Mouse (Mus musculus) heart, embryonic 11.5 days (tissue): ENCODE results near the gene Gm20532. TPM values are rescaled to one million over a fixed set of nuclear protein-coding genes. Genes with fewer than 3 reads are reported as not detected.

Experiments used
- ATAC-seq: fragments of 200-750 bp; cut with Nextera tagmentation; replicated peaks from 2 replicates; pipeline ENCODE4 v1.8.0; 2017; ENCODE audit warnings: moderate library complexity; ENCODE audit not compliant: insufficient number of reproducible peaks, low FRiP score, low TSS enrichment
- H3K27ac ChIP-seq: fragments of 300-500 bp; sonication (generic); 2 replicates; pipeline ENCODE4 v1.5.1; 2014; ENCODE audit warnings: mild to moderate bottlenecking, low read depth, low read length
- H3K27me3 ChIP-seq: fragments of 300-500 bp; sonication (generic); 2 replicates; pipeline ENCODE4 v1.6.1; 2014; ENCODE audit warnings: mild to moderate bottlenecking, low read length, mixed read lengths; ENCODE audit not compliant: control insufficient read depth, insufficient read depth
- H3K36me3 ChIP-seq: fragments of 300-500 bp; sonication (generic); 2 replicates; pipeline ENCODE4 v1.6.1; 2014; ENCODE audit warnings: mild to moderate bottlenecking, low read length, moderate library complexity, mixed read lengths; ENCODE audit not compliant: control insufficient read depth, insufficient read depth
- H3K4me1 ChIP-seq: fragments of 300-500 bp; sonication (generic); 2 replicates; pipeline ENCODE4 v1.6.1; 2014; ENCODE audit warnings: low read length; ENCODE audit not compliant: control insufficient read depth, insufficient read depth
- H3K4me2 ChIP-seq: fragments of 300-500 bp; sonication (generic); 2 replicates; pipeline ENCODE4 v1.6.1; 2014; ENCODE audit warnings: mild to moderate bottlenecking, moderate library complexity
- H3K4me3 ChIP-seq: fragments of 300-500 bp; sonication (generic); 2 replicates; pipeline ENCODE4 v1.5.1; 2014; ENCODE audit warnings: low read depth, low read length
- H3K9ac ChIP-seq: fragments of 300-500 bp; sonication (generic); 2 replicates; pipeline ENCODE4 v1.6.1; 2014; ENCODE audit warnings: mild to moderate bottlenecking, low read depth, low read length, moderate library complexity
- H3K9me3 ChIP-seq: fragments of 300-500 bp; sonication (generic); replicated peaks from 2 replicates; pipeline ENCODE4 v1.6.1; 2016; ENCODE audit warnings: low read length; ENCODE audit not compliant: control insufficient read depth
- WGBS: fragments of 180-500 bp; shearing (Covaris S2); extraction: QIAGEN DNeasy Blood & Tissue Kit; methylation state at CpG from one replicate; pipeline ENCODE4 v1.1.7; 2014; ENCODE audit not compliant: insufficient replicate concordance; 5-methylcytosine and 5-hydroxymethylcytosine counted together
- polyA plus RNA-seq: library from polyadenylated mRNA; unstranded; fragments of >200 nt; fragmentation: Nextera tagmentation; extraction: Ambion mirVana; gene quantifications from 2 replicates; pipeline ENCODE4 v1.2.1, GENCODE M21; 2014

Gm20532 gene
- polyA plus RNA-seq, 1 experiment from 2014 or later: not detected

GRCm38 (mm10) chr2:26633953-26634530 lies 47.6 kb downstream of the Gm20532 start:
- WGBS: 66% methylated on average over 4 of the region's 4 CpGs
- no peaks in the 10 kb centered on the region for H3K9me3 ChIP-seq
- ATAC-seq: no peak
- H3K4me3 ChIP-seq: no peak overlapping the region
- no peak overlapping the region for H3K4me2 ChIP-seq
- peaks cover 24% of the 10 kb centered on the region for H3K36me3 ChIP-seq
- H3K4me1 ChIP-seq: peaks cover 12% of the 10 kb centered on the region
- no peaks in the 10 kb centered on the region for H3K27me3 ChIP-seq
- H3K9ac ChIP-seq: no peak overlapping the region
- H3K27ac ChIP-seq: no peak overlapping the region

- H3K27ac ChIP-seq: no peak overlapping the region
- no peak overlapping the region for H3K4me3 ChIP-seq
- no peak overlapping the region for H3K4me2 ChIP-seq
- H3K4me1 ChIP-seq: peaks cover 14% of the 10 kb centered on the region
- H3K9ac ChIP-seq: no peak overlapping the region
- WGBS: 62% methylated on average over 12 of the region's 12 CpGs
- H3K9me3 ChIP-seq: no peaks in the 10 kb centered on the region
- H3K36me3 ChIP-seq: peaks cover 24% of the 10 kb centered on the region
- ATAC-seq: no peak
- no peaks in the 10 kb centered on the region for H3K27me3 ChIP-seq
These were observed 48.4 kb downstream of the Gm20532 start for GRCm38 (mm10) chr2:26634629-26635488.

- H3K4me3 ChIP-seq: no peak overlapping the region
- no peak for ATAC-seq
- H3K9me3 ChIP-seq: no peaks in the 10 kb centered on the region
- H3K9ac ChIP-seq: no peak overlapping the region
- no peak overlapping the region for H3K27ac ChIP-seq
- H3K4me1 ChIP-seq: peaks cover 14% of the 10 kb centered on the region
- no peaks in the 10 kb centered on the region for H3K27me3 ChIP-seq
- H3K36me3 ChIP-seq: peaks cover 24% of the 10 kb centered on the region
- 70% methylated on average over 21 of the region's 21 CpGs for WGBS
- no peak overlapping the region for H3K4me2 ChIP-seq
These were observed 49.3 kb downstream of the Gm20532 start for GRCm38 (mm10) chr2:26635489-26636324.

GRCm38 (mm10) chr2:26636325-26636635 lies 49.8 kb downstream of the Gm20532 start:
- no peak for ATAC-seq

GRCm38 (mm10) chr2:26637316-26637932 lies 51.0 kb downstream of the Gm20532 start:
- 86% methylated on average over 4 of the region's 4 CpGs for WGBS
- H3K4me2 ChIP-seq: no peak overlapping the region
- H3K9me3 ChIP-seq: no peaks in the 10 kb centered on the region
- no peaks in the 10 kb centered on the region for H3K27me3 ChIP-seq
- H3K4me3 ChIP-seq: no peak overlapping the region
- H3K27ac ChIP-seq: no peak overlapping the region
- peaks cover 24% of the 10 kb centered on the region for H3K36me3 ChIP-seq
- ATAC-seq: no peak
- H3K9ac ChIP-seq: 0 out of 2 replicates have a peak overlapping the region, but pooled peaks have one; percentile 53
- H3K4me1 ChIP-seq: peaks cover 14% of the 10 kb centered on the region

More at GRCm38 (mm10) chr2:26636325-26636635, 49.8 kb downstream of the Gm20532 start:
- Histone ChIP-seq H3K9ac (no peak overlapping the region), H3K4me3 (no peak overlapping the region), H3K4me1 (peaks cover 14% of the 10 kb centered on the region), H3K4me2 (no peak overlapping the region), H3K27ac (no peak overlapping the region), H3K27me3 (no peaks in the 10 kb centered on the region), H3K36me3 (peaks cover 24% of the 10 kb centered on the region), H3K9me3 (no peaks in the 10 kb centered on the region)
- WGBS: 58% methylated on average over 2 of the region's 2 CpGs

- Histone ChIP-seq H3K9me3 (no peaks in the 10 kb centered on the region), H3K4me3 (0 out of 2 replicates have a peak overlapping the region, but pooled peaks have one; percentile 8), H3K9ac (0 out of 2 replicates have a peak overlapping the region, but pooled peaks have one; percentile 53), H3K4me2 (peak overlapping the region; percentile 82), H3K27me3 (no peaks in the 10 kb centered on the region), H3K36me3 (peaks cover 24% of the 10 kb centered on the region), H3K27ac (no peak overlapping the region), H3K4me1 (peaks cover 14% of the 10 kb centered on the region)
- no peak for ATAC-seq
- WGBS: 76% methylated on average over 5 of the region's 5 CpGs
These were observed 51.6 kb downstream of the Gm20532 start for GRCm38 (mm10) chr2:26638039-26638438.

GRCm38 (mm10) chr2:26638572-26638971 lies 52.1 kb downstream of the Gm20532 start:
- Histone ChIP-seq H3K4me2 (peak overlapping the region; percentile 82), H3K36me3 (peaks cover 24% of the 10 kb centered on the region), H3K27me3 (no peaks in the 10 kb centered on the region), H3K27ac (no peak overlapping the region), H3K4me3 (peak overlapping the region; percentile 69), H3K4me1 (peaks cover 14% of the 10 kb centered on the region), H3K9ac (peak overlapping the region; percentile 93), H3K9me3 (no peaks in the 10 kb centered on the region)
- 70% methylated on average over 5 of the region's 5 CpGs for WGBS
- ATAC-seq: no peak

- peak overlapping the region; percentile 82 for H3K4me2 ChIP-seq
- H3K9me3 ChIP-seq: no peaks in the 10 kb centered on the region
- ATAC-seq: 0 out of 2 replicates have a peak, but pooled peaks have one; percentile 24
- no peaks in the 10 kb centered on the region for H3K27me3 ChIP-seq
- no peak overlapping the region for H3K27ac ChIP-seq
- H3K36me3 ChIP-seq: peaks cover 24% of the 10 kb centered on the region
- WGBS: 8% methylated on average over 8 of the region's 8 CpGs
- peaks cover 14% of the 10 kb centered on the region for H3K4me1 ChIP-seq
- peak overlapping the region; percentile 69 for H3K4me3 ChIP-seq
- H3K9ac ChIP-seq: peak overlapping the region; percentile 93
These were observed 52.6 kb downstream of the Gm20532 start for GRCm38 (mm10) chr2:26639083-26639482.
